Mouse (Mus musculus) brain, adult 2 months (tissue): ENCODE data around the gene Dlg4.
"Not testable (repeated sequence)": the region's sequence is repeated elsewhere in the genome, so short reads cannot be mapped to it uniquely, and the experiment has no call there.

Experiments
- DNase-seq: peaks from one replicate; pipeline ENCODE4 v3.0.0; 2011; ENCODE audit warnings: low read depth, low spot score

The Dlg4 gene

GRCm38 (mm10) chr11:70049366-70049765 is 32.6 kb downstream of the Dlg4 start:
- no peak for DNase-seq

- peak; percentile 40 for DNase-seq
These were observed 33.1 kb downstream of the Dlg4 start for GRCm38 (mm10) chr11:70049816-70050215.

GRCm38 (mm10) chr11:70053156-70053555 is 36.4 kb downstream of the Dlg4 start:
- peak; percentile 65 for DNase-seq

GRCm38 (mm10) chr11:70053898-70054570 is 37.3 kb downstream of the Dlg4 start, which contains the start of gene Asgr1:
Asgr1 (plus strand) TSS chr11:70054085.
- DNase-seq: no peak

- DNase-seq: peak; percentile 49
These were observed 39.0 kb downstream of the Dlg4 start for GRCm38 (mm10) chr11:70055618-70056214.

GRCm38 (mm10) chr11:70057805-70058204 is 41.1 kb downstream of the Dlg4 start:
- no peak for DNase-seq

- no peak for DNase-seq
These were observed 43.2 kb downstream of the Dlg4 start for GRCm38 (mm10) chr11:70059930-70060329.

- no peak for DNase-seq
These were observed 46.3 kb downstream of the Dlg4 start for GRCm38 (mm10) chr11:70063053-70063452.

- no peak for DNase-seq
These were observed 50.0 kb downstream of the Dlg4 start for GRCm38 (mm10) chr11:70066701-70067100.

GRCm38 (mm10) chr11:70068245-70068644 is 51.5 kb downstream of the Dlg4 start:
- DNase-seq: no peak

GRCm38 (mm10) chr11:70070057-70070456 is 53.3 kb downstream of the Dlg4 start:
- DNase-seq: no peak

GRCm38 (mm10) chr11:70070603-70071002 is 53.9 kb downstream of the Dlg4 start:
- not testable (repeated sequence) for DNase-seq

- peak; percentile 90 for DNase-seq
These were observed 57.8 kb downstream of the Dlg4 start for GRCm38 (mm10) chr11:70074379-70075071.

- no peak for DNase-seq
These were observed 58.8 kb downstream of the Dlg4 start for GRCm38 (mm10) chr11:70075581-70075980.

- DNase-seq: no peak
These were observed 60.7 kb downstream of the Dlg4 start for GRCm38 (mm10) chr11:70077441-70077840.

GRCm38 (mm10) chr11:70079175-70079574 is 62.4 kb downstream of the Dlg4 start:
- DNase-seq: no peak

- DNase-seq: peak; percentile 24
These were observed 63.2 kb downstream of the Dlg4 start for GRCm38 (mm10) chr11:70079928-70080327.

GRCm38 (mm10) chr11:70080803-70081590 is 64.3 kb downstream of the Dlg4 start:
- DNase-seq: no peak

- peak; percentile 33 for DNase-seq
These were observed 67.8 kb downstream of the Dlg4 start for GRCm38 (mm10) chr11:70084563-70084962.

GRCm38 (mm10) chr11:70091986-70092783 is 75.4 kb downstream of the Dlg4 start, which contains the start of gene Asgr2:
Asgr2 (plus strand) TSS chr11:70092644.
- DNase-seq: no peak
